Mouse (Mus musculus): ENCODE results near the gene Teddm1a.

The Teddm1a gene

GRCm38 (mm10) chr1:153904236-153904635 lies 12.7 kb downstream of the Teddm1a start:
- DNase-seq (ENCODE audit: low read depth, low spot score): no peak

- no peak for DNase-seq (ENCODE audit: low read depth, low spot score)
Observed at GRCm38 (mm10) chr1:153905884-153906283, 14.3 kb downstream of the Teddm1a start.

GRCm38 (mm10) chr1:153908208-153908607 lies 16.7 kb downstream of the Teddm1a start:
- no peak for DNase-seq (ENCODE audit: low read depth, low spot score)

DNA sequence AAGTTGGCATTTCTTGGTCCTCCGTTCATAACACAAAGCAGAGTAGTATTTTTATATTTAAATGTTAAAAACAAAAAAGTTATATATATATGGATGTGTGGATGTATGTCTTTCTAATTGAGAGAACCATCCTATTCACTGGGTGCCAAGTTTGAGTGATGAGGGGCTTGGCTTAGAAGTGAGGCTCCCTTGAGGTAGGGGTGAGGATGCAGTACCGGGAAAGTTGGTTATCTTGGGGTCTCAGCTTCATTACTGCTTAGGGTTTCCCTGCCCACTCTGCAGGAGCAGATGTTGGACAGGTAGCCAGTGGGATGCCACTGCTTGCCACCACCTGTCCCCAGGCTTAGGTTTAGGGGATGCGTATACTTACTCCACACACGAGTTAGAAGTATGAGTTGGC lies 17.2 kb downstream of the Teddm1a start:
- no peak for DNase-seq (ENCODE audit: low read depth, low spot score)

DNA sequence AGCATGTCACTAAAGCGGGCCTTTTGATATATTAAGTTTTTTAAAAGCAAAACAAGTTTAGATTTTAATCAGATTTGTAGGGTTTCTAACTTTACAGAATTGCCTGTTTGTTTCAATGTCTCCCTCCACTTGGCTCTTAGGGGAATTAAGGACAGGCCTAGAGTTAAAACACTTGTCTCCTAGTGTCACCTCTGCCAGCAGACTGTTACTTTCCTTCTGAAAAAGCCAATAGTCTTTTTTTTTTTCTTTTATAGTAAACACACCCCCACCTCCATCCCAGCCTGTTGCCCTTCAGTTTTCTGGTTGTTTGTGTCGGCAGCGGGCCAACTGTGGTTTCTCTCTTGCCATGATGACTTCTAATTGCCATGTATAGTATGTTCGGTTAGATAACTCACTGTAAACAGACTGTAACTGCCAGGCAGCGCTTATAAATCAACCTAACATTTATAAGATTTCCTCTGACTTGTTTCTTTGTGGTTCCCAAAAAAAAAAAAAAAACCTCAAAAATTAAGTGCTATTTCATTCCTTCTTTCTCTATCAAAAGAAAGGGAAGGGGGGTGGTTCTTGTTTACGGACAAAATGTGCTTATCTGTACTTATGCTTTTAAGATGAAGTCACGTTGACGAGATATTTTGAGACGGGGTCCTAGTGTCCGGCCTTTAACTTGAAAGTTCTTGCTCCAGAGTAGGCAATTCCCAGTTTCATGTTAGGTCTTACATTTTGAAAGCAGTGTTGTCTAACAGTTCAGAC lies 17.8 kb downstream of the Teddm1a start:
- DNase-seq (ENCODE audit: low read depth, low spot score): no peak

DNA sequence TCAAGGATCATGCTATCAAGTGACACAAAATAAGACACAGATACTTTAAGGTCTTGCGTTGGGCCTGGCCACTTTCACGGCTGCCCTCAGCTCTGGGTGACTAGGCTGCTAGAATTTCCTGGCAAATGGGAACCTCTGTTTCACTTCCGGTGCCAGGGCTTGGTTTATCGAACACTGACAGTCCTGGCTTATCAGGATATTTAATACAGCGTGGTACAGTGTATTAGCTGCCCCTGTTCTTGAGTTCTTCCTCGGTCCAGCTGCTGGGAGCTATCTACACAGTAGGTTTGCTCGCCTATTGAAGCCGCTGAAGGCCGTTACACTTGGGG lies 18.4 kb downstream of the Teddm1a start:
- DNase-seq (ENCODE audit: low read depth, low spot score): no peak

- DNase-seq (ENCODE audit: low read depth, low spot score): no peak
Observed at GRCm38 (mm10) chr1:153910423-153910822, 18.9 kb downstream of the Teddm1a start.

DNA sequence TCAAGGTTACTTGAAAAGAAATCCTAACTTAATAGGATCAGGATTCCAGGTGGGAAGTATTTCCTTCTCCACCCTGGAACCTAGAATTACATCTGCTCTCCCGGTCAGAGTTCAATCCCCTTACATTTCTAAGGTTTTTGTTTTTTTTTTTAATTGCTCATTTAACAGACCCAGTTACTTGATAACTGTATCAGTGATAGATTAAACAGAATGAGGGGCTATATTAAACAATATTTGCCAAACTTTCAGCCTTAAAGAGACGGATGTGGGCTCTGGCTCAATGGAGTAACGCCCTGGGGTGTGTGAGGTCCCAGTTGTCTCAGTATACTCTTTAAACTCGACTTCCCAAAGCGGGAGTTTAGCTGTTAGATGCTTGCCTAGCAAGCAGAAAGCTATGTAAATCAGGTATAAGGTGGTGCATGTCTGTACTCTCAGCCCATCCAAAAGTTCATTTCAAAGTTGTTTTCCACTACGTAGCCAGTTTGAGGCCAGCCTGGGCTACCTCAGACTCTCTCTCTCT lies 19.8 kb downstream of the Teddm1a start:
- no peak for DNase-seq (ENCODE audit: low read depth, low spot score)

- DNase-seq (ENCODE audit: low read depth, low spot score): no peak
Observed at GRCm38 (mm10) chr1:153913869-153914268, 22.3 kb downstream of the Teddm1a start.

- no peak for DNase-seq (ENCODE audit: low read depth, low spot score)
Observed at GRCm38 (mm10) chr1:153918521-153919206, 27.1 kb downstream of the Teddm1a start.

DNA sequence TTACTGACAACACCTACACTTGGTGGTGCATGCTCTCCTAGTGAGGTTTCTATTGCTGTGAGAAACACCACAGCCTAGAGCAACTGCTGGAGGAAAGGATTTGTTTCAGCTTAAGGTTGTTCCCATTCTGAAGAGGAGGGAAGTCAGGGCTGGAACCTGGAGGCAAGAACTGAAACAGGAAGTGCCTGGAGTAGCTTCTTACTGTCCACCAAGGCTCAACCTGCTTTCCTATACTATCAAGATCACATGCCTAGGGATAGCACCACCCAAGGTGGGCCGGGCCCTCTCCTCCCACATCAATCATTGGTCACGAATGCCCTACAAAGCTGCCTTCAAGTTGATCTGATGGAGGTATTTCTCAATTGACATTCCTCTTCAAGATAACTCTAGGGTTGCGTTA lies 30.1 kb downstream of the Teddm1a start:
- no peak for DNase-seq (ENCODE audit: low read depth, low spot score)

GRCm38 (mm10) chr1:153922571-153923021 lies 31.1 kb downstream of the Teddm1a start:
- DNase-seq (ENCODE audit: low read depth, low spot score): no peak

GRCm38 (mm10) chr1:153924395-153925385 lies 33.1 kb downstream of the Teddm1a start:
- DNase-seq (ENCODE audit: low read depth, low spot score): no peak

- DNase-seq (ENCODE audit: low read depth, low spot score): no peak
Observed at GRCm38 (mm10) chr1:153930431-153930830, 38.9 kb downstream of the Teddm1a start.

DNA sequence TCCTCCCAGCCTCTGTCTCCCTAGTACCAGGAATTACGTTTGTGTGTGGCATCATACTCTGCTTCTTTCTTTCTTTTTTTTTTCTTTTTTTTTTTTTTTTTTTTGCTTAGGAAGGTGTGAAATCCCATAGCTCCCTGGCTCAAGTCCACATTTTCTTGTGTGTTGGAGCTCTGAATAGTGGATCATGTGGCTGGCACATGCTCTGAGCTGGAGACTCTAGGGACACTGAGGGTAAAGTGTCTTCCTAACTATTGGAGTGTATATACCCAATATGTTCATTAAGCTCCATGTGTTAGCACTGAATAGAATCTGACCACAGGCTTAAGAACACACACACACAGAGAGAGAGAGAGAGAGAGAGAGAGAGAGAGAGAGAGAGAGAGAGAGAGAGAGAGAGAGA lies 42.2 kb downstream of the Teddm1a start:
- no peak for DNase-seq (ENCODE audit: low read depth, low spot score)

DNA sequence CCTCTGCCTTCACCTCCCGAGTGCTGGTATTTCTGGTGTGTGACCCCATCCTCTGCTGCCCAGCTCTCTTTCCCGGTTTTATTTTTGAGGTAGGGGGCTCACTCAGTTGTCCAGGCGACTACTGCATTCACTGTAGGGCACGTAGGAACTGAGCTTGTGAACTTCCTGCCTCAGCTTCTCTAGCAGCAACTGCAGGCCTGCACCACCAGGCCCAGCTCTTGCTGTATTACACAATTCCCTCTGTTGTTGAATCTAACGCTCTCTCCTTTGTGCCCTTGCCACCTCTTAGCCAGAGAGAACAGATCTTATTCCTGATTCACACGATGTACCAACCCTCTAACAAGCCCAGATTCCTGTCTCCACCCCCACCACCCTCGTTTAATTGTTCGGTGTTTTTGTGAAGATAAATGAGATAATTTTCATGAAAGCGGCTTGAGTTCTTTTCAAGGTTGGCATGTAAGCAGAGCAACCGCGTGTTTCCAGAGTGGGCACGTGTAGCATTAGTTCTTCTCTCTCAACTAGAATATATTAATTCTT lies 44.4 kb downstream of the Teddm1a start:
- no peak for DNase-seq (ENCODE audit: low read depth, low spot score)

DNA sequence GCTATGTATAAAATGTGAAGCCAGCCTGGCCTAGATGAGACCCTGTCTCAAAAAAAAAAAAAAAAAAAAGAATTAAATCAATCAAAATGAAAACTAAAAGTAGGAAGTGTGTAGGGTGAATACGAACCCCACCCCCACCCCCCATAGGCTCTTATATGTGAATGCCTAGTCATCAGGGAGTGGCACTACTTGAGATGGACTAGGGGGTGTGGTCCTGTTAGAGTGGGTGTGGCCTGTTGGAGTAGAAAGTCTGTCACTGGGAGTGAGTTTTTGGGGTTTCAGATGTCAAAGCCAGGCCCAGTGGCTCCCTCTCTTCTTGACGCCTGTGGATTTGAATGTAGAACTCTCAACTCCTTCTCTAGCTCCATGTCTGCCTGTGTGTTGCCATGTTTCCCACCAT lies 45.5 kb downstream of the Teddm1a start:
- DNase-seq (ENCODE audit: low read depth, low spot score): peak; percentile 36

GRCm38 (mm10) chr1:153940986-153941385 lies 49.4 kb downstream of the Teddm1a start:
- no peak for DNase-seq (ENCODE audit: low read depth, low spot score)
